Mouse (Mus musculus) megakaryocyte-erythroid progenitor cell, adult 5-6 weeks (primary cell): Measurements from ENCODE around the gene Card11. TPM values are rescaled to one million over a fixed set of nuclear protein-coding genes. Genes with fewer than 3 reads are reported as not detected.

Experiments
- ATAC-seq: replicated peaks from 2 replicates; pipeline ENCODE4 v1.8.0; 2016; ENCODE audit warnings: mild to moderate bottlenecking, inconsistent platforms; ENCODE audit not compliant: severe bottlenecking, poor library complexity, low FRiP score, low TSS enrichment
- total RNA-seq, 2 experiments: library from RNA; stranded (forward) in 1 of 2; stranded (reverse) in 1 of 2; fragments of 200-1000, 215-1000 nt in 1 of 2; fragments of >200 nt in 1 of 2; fragmentation: Nextera tagmentation in 1 of 2; gene quantifications; 2 replicates each; pipeline ENCODE4 v1.2.3; 2014 to 2017

The Card11 gene
- total RNA-seq, 2 experiments from 2014 or later: 1.5 to 2.1 TPM

- no peak for ATAC-seq
These were observed 140.7 kb downstream of the Card11 start for GRCm38 (mm10) chr5:140859730-140860129.

- ATAC-seq: peak; percentile 53
These were observed 142.0 kb downstream of the Card11 start for GRCm38 (mm10) chr5:140858335-140858734.

GRCm38 (mm10) chr5:140857432-140858154, 142.8 kb downstream of the Card11 start:
- peak; percentile 53; the same call in 1 of the 2 replicates for ATAC-seq

- ATAC-seq: no peak
These were observed 144.4 kb downstream of the Card11 start for GRCm38 (mm10) chr5:140855909-140856530.

- ATAC-seq: no peak
These were observed 145.7 kb downstream of the Card11 start for GRCm38 (mm10) chr5:140854700-140855099.

GRCm38 (mm10) chr5:140853723-140854122, 146.7 kb downstream of the Card11 start:
- ATAC-seq: no peak

- no peak for ATAC-seq
These were observed 147.9 kb downstream of the Card11 start for GRCm38 (mm10) chr5:140852435-140852996.

- ATAC-seq: peak; percentile 78
These were observed 153.1 kb downstream of the Card11 start for GRCm38 (mm10) chr5:140847300-140847729.

- no peak for ATAC-seq
These were observed 158.4 kb downstream of the Card11 start for GRCm38 (mm10) chr5:140841942-140842341.

- ATAC-seq: peak; percentile 50
These were observed 169.3 kb downstream of the Card11 start for GRCm38 (mm10) chr5:140831064-140831431.

GRCm38 (mm10) chr5:140830314-140831063, 169.9 kb downstream of the Card11 start, which contains the start of gene Gna12:
Gene Gna12 (minus strand): TSS chr5:140830431.
- ATAC-seq: peak; percentile 94

GRCm38 (mm10) chr5:140829911-140830294, 170.5 kb downstream of the Card11 start:
- ATAC-seq: no peak

- ATAC-seq: no peak
These were observed 171.1 kb downstream of the Card11 start for GRCm38 (mm10) chr5:140829081-140829910.

- ATAC-seq: no peak
These were observed 172.0 kb downstream of the Card11 start for GRCm38 (mm10) chr5:140828363-140828762.

- ATAC-seq: no peak
These were observed 172.5 kb downstream of the Card11 start for GRCm38 (mm10) chr5:140827896-140828295.

- ATAC-seq: no peak
These were observed 173.0 kb downstream of the Card11 start for GRCm38 (mm10) chr5:140827413-140827812.

GRCm38 (mm10) chr5:140826796-140827195, 173.6 kb downstream of the Card11 start:
- no peak for ATAC-seq

- no peak for ATAC-seq
These were observed 174.3 kb downstream of the Card11 start for GRCm38 (mm10) chr5:140826118-140826517.

- peak; percentile 48; the same call in 1 of the 2 replicates for ATAC-seq
These were observed 176.3 kb downstream of the Card11 start for GRCm38 (mm10) chr5:140824126-140824525.
